Mouse (Mus musculus) NIH3T3 (cell line): ENCODE results near the gene Lrch4.

Experiments used
- DNase-seq: peaks from one replicate; pipeline ENCODE4 v3.0.0-alpha.2; 2012; ENCODE audit warnings: low read depth

Gene Lrch4

DNA sequence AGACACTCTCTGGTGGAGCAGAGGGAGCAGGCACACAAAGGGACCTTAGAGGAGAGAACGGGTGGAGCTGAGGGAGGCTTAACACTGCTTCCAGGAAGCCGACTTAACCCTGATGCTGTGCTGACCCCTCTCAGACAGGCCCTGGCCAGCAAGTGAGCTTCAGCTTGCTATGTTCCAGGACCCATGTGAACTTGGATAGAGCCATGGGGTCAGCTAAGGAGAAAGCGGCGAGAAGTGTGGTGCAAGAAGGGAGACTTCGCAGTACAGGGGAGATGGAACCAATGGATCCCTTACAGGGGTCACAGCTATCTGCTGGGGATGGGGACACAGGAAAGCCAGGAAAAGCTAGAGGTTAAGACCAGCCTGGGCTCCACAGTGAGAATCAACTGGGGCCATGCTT lies 15.8 kb upstream of the Lrch4 start:
- no peak for DNase-seq

DNA sequence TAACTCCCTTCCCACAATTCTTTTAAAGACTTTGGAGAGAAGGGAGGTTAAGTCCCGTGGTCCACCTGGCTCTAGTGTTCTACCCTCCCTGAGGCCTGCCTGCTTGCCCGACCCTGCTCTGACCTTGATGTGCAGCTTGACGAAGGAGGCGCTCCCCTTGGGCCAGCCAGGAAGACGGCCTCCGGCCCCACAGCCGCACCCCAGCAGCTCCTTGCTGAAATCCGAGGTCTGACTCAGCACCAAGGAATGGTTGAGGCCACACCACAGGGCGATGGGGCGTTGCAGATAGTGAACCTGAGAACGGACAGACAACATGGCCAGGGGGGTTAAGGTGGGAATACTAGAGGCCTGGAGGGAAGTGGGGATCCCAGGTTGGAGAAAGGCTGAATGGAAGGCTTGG lies 15.4 kb upstream of the Lrch4 start, which contains the start of gene Pcolce:
Gene Pcolce, minus strand, starts transcription at position 235 of the 400 bp plus-strand sequence.
- peak; percentile 85 for DNase-seq

DNA sequence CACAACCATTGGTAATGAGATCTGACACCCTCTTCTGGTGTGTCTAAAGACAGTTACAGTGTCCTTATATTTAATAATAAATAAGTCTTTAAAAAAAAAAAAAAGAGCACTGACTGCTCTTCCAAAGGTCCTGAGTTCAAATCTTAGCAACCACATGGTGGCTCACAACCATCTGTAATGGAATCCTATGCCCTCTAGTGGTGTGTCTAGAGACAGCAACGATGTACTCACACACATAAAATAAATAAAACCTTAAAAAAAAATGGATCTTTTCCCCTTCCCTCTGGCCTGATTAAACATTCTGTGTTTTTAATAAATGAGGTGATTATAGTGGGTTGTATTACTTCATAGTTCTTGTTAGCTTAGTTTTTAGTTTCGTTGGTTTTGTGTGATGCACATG lies 14.0 kb upstream of the Lrch4 start:
- peak; percentile 34 for DNase-seq

DNA sequence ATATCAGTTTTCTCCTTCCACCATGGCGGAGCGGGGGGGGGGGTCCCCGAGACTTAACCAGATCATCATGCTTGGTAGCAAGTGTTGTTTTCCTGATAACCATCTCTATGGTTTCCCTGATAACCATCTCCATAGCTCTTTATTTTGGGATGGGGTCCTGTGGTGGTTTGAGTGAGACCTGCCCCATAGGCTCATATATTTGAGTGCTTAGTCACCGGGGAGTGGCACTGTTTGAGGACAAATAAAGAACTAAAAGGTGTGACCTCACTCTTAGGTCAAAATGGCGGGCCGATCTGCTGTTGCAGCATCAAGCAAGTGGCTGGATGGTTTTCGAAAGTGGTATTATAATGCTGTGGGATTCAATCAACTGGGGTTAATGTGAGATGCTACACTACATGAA lies 13.6 kb upstream of the Lrch4 start:
- DNase-seq: no peak

DNA sequence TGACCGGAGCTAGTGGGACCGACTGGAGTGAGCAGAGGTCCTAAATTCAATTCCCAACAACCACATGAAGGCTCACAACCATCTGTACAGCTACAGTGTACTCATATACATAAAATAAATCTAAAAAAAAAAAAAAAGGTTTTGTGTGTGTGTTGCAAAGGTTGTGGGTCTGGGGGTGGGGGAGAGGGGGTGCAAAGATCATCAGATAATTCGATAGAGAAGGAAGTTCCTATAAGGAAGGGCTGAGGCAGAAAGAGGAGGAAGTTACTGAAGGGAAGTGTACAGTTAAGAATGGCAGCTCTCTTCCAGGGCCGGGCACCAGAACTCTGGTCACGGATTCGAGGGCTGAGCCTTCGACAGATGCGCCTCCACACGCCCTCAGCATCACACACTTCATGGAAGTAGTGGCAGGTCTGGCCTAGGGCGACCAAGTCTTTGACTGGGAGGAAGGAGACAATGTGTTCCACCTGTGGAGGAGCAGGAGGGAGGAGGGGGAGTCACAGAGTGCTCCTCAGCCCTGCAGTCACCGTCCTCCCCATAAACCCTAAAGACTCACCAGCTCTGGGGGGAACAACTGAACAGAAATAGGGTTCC lies 4.9 kb upstream of the Lrch4 start:
- no peak for DNase-seq

DNA sequence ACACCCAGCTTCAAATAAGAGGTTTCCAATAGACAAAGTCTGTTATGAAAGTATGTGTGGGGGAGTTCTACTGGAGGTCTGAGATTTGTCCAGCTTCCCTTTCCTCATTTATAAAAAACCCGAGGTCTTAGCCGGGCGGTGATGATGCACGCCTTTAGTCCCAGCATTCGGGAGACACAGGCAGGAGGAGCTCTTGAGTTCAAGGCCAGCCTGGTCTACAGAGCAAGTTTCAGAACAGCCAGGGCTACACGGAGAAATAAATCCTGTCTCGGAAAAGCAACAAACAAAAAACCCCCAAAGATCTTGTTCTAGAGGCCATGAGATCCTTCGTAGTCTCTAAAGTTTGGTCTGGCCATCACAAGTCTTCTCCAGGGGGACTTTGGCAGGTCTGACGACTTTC lies 930 bp upstream of the Lrch4 start:
- DNase-seq: peak; percentile 76

DNA sequence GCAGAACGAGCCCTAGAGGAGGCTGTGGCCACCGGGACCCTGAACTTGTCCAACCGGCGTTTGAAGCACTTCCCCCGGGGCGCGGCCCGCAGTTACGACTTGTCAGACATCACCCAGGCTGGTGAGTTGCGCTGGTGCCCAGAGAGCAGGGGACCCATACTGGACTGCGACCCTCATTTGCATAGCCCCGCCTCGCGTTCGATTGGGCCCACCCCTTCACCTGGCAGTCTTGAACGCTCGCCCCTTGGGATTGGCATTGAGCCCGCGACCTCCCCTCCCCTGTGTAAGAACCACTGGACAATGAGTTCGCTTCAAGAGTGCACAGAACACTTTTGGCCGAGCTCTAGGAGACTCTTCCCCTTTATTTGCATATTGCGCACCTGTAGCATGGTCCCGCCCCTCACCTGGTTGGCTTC lies 393 bp downstream of the Lrch4 start:
- no peak for DNase-seq

DNA sequence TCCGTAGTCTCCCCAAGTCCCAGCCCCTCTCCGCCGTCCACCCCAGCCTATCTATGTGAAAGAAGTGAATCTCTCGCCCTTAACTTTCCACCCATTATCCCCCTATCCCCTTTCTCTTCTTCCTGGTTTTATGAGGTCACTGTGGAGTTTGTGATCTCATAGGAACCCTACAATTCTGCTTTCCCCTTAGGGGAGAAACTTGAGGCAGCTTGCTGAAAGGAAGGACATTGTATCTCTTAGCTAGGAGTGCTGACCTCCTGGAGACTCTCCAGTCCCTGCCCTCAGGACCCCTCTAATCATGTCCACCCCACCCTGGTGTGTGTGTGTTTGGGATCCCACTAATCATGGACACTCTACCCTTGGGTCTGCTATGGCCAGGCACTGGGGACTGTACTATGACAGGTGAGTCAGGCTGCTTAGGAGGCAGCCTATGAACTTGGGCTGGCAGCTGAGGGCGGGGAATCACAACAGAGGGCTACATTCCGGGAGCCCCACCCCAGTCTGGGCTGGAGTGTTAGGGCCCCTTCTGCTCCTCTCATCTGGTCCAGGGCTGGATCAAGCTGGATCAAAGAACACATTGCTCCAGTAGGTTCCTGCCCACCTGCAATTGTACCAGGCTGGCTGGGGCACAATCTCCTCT lies 1.1 kb downstream of the Lrch4 start:
- peak; percentile 31 for DNase-seq

DNA sequence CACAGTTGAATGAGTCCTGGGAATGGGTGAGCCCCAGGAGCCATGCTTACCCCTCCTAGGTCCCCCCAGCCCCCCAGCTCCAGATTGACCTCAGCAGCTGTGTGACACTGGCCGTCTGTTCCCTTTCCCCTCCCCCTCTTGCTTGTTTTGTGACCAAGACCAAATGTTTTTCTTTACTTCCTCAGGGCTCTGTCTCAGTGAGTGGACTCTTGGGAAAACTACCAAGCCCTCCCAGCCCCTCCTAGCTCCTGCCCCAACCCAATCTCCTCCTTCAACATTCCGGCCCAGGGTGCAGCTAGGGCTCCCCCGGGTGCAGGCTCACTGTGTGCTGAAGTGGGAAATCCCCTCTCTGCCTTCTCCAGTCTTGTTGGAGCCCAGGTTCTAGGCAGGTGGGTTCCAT lies 1.7 kb downstream of the Lrch4 start:
- peak; percentile 23 for DNase-seq

DNA sequence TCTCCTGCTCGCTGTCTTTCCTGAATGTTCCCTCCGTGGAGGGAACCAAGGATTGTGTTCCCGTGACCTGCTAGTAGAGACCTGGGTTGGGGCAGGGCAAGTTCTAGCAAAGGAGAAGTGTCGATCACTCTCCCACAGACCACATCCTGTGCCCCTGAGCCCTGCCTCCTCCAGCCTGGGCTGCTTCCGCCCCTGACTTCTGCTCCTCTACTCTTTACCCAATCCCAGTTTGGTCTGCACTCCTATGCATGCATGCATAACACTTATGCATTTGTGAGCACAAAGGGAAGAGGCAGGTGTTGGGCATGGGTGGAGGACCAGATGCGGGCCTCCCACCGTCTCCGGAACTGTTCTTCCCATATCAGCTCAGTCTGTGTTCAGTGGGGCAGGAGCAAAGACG lies 2.2 kb downstream of the Lrch4 start:
- no peak for DNase-seq

DNA sequence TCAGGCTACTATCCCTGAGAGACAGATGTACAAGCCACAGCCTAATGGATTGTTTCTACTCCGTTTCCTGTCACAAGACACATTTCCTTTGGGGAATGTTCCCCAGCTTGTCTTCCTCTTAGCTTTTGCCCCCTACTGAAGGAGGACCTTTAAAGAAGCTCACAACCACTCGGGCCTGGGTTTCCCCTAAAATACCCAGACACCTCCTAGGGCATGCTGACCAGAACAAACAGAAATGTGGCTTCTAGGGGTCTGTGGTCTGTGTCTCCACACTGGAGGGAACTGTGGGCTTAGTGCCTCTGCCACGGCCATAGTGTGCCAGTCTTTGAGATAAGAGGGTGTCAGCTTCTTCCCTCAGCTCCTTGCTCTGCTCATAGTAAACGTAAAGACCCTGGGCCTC lies 2.7 kb downstream of the Lrch4 start:
- DNase-seq: no peak

DNA sequence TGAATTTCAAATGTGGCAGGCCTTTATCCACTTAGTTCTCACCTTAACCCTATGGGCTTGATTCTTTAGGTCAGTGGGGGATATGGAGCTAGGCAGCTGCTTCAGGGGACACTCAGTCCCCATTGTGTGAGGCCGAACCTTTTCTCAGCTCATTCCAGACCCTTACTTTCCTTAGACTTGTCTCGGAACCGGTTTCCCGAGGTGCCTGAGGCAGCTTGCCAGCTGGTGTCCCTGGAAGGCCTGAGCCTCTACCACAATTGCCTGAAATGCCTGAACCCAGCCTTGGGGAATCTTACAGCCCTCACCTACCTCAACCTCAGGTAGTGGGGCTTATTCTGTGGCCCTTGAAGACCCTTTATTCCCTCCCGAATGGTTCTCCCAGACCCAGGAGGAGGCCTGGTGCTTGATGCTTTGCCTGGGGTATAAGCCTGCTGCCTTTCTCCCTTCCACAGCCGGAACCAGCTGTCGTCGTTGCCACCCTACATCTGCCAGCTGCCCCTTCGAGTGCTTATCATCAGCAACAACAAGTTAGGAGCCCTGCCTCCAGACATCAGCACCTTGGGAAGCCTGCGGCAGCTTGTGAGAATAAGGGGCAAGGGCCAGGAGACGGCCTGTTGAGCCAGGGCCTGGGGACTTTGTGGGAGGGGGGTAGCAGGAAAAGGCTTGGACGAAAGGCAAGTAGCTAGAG lies 4.6 kb downstream of the Lrch4 start:
- DNase-seq: no peak

DNA sequence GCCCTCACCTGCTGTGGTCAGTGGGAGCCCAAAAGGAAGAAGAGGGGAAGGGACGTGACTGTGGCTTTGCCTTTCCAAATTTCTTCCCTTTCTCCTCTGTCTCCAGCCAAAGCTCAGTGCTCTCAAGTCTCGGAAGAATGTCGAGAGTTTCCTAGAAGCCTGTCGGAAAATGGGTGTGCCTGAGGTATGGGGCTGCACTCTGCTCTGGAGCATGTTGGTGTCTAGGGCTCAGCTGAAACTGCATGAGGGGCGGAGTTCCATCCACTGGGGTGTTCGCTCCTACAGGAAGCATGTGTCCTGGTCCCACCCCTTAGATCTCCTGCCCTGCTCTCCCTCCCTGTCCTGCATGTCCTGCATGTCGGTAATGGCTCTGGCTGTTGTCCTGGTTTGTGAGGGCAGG lies 10.6 kb downstream of the Lrch4 start:
- DNase-seq: no peak

DNA sequence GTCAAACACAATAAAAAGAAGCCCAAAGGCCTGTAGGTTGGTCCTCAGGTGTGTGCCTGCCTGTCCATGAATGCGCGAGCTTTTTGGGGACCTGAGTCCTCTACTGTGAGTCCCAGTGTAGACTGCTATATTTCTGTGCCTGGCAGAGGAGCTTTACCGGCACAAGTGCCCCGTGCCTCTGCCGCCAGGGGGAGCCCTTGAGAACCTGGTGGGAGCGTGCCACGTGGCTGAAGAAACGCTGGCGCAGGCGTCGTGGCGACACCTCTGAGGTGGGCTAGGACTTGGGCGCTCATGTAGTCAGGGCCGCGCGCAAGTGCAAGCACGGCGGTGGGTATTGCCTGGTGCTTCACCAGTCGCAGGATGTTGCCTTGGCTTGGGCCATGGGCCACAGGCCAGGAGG lies 12.1 kb downstream of the Lrch4 start, which contains the start of gene Sap25:
Gene Sap25, plus strand, starts transcription at position 281 of the 400 bp plus-strand sequence.
- peak; percentile 30 for DNase-seq

DNA sequence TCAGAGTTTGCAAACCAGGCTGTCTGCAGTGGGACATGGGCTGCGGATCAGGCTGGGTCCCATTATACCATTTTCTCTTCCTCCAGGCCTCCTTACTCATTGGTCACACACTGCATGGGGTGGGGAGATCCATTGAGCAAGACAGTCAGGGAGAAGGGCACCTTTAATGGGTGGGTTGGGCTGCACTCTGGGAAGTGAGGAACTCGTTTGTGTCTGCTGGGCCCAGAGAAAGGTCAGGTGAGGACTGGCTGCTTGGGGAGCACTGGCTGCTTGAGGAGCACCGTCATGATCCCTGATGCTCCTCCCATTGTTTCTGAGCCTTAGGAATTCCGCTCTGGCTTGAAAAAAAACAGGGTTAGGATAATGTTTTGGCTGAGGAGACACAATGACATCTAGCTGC lies 14.0 kb downstream of the Lrch4 start:
- no peak for DNase-seq

DNA sequence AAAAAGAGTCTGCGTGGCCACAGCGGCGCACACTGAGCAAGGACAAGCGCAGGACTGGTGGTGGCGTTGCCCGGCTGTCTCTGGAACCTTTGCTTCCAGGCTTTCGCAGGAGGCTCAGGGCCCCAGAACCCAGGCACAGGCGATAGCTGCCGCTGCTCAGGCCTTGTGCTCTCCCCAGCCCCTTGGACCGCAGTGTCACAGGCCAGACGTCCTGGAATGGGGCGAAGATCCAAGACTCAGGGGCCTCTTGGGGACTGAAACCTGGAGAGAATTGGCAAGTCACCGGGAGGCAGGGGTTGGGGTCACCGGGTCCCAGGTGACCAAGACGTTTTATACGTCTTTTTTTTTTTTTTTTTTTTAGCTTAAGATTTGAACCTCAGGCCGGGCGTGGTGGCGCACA lies 15.6 kb downstream of the Lrch4 start:
- no peak for DNase-seq

DNA sequence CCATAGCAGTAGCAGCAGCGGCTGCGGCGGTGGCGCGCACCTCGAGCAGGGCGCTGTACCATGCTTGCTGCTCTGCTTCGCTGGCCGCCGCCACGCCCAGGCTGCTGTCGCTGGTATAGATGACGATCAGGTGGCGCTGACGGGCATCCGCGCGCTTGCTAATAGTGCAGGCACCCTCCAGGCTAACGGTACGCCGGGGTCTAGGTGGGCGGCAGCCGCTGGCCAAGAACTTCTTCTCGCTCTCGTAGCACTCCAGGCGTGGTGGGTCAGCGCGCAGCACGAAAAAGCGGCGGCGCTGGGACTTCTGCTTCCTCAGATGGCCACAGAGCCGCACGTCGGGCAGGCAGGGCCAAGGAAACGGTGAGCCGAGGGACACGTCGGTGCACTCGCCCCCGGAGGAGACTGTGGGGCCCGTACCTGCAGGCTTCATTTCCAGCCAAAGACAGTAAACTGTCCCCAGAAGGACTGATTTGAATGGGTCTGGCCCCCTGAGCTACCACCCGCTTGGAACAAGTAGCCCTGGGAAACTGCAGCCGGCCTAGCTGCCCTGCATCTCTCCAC lies 16.2 kb downstream of the Lrch4 start:
- no peak for DNase-seq

DNA sequence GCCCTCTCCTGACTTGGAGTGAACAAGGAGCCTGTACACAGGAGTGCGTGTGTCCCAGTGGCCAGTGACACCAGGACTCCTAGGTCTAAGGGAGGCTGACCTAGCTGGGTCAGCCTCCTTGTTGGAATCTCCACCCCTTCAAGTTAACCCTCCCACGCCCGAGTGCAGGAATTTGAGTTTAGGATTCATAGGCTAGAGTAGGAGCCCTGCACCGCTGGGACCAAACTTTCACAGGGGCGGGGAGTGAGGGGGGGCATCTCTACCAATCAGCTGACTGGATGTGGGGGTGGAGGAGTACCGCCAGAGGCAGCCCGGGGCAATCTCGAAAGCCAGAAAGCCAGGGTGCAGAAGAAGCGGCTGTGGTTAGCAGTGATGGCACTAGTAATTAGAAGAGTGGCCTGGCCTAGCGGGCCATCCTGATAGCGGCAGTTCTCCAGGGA lies 16.8 kb downstream of the Lrch4 start, which contains the start of gene Irs3:
Gene Irs3, minus strand, starts transcription at position 63 of the 440 bp plus-strand sequence.
- DNase-seq: peak; percentile 20

DNA sequence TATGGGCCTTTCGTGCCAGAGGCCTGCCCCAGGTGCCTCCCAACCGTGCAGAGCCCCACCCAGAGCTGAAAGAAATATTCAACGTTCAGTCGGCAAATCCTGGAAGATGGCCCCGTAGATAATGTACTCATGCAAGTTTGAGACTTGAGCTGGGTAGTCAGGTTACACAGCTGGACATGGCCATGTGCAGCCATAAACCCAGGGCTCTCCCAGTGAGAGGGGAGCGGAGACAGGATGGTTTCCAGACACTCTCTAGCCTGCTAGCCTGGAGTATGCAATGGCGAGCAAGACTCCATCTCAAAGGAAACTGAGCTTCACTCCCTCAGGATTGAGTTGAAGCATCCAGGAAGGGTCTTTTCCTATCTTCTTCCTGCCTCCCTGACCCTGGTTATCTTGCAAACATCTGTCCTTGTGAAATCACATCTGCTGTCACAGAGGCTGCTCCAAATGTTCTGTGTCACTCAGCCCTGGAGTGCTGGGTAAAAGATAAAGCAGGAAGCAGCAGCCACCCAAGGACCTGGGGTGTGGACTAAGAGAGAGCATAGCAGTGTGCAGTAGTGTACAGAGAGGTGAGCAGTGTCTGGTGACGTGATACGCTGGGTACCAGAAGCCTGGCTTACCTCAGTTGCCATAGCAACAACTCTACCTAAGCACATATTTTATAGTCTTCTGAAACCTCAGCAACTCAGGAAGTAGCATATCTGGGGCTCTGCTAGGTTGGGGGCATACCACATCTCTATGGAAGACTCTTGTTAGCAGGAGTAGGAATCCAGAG lies 19.1 kb downstream of the Lrch4 start:
- peak; percentile 47 for DNase-seq

DNA sequence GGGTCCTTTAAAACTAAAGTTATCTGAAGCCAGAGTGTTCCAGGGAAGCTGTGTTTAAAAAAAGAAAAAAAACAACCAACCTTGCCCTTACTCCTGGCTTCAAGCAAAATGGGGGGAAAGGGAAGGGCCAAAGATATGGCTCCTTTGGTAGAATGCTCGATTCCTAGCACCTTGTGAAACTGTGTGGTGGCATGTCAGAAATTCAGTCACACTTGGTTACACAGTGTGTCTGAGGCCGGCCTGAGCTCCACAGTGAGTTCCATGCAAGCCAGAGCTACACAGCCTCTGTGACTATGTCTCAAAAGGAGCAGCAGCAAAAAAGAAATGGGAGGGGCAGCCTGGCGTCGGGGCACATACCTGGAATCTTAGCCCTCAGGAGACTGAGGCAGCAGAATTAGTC lies 20.3 kb downstream of the Lrch4 start:
- DNase-seq: no peak

DNA sequence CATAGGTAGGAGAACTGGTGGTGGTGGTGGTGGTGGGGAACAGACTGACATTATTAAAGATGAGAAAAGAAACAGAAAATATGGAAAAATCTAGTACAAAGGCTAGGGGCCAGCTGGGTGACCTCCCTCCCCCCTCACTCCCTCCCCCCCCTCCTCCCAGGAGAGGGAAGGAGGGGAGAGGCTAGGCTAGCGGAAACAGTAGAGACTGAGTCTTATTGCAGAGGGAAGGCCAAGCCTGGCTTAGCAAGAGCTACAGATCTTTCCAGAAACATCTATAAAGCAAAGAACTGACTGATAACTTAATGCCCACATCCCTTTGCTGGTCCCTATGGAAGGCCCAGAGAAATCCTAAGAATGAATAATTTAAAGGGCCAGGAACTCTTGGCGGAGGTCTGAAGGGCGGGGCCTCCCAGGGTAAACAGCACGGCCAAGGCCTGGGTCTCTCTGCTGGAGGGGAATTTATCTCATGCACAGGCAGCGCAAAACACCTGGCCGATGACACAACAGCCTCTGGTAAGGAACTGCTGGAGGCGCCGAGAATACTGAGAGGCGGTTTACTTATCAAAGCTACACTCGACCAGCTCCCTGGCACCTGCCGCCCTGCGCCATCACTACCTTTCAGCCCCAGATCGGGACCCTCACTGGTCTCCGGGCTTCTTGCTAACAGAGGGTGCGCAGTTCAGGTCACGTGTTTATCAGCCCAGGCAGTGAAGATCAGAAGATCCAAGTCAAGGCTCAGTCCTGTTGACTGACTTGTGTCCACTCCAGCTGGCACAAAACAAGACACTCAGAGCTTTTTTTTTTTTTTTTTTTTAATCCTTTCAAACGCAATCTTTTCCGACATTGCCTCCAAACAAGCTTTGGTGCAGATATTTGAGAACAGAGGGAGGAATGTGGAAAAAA lies 21.0 kb downstream of the Lrch4 start:
- DNase-seq: no peak
